Mouse (Mus musculus) G1E (cell line): ENCODE data around the gene Bfsp2.

ENCODE experiments used
- CTCF ChIP-seq: IDR thresholded peaks from 2 replicates; pipeline ENCODE4 v1.5.1; 2012; ENCODE audit warnings: low read depth, low read length, inconsistent platforms, mixed read lengths
- GATA1 ChIP-seq: IDR thresholded peaks from 2 replicates; pipeline ENCODE4 v1.6.1; 2012; ENCODE audit warnings: borderline replicate concordance, low read length, inconsistent platforms, mixed read lengths
- TAL1 ChIP-seq: conservative IDR thresholded peaks from 2 replicates; pipeline ENCODE4 v1.6.1; 2012; ENCODE audit warnings: low read depth, low read length, inconsistent platforms, mixed read lengths

DNA sequence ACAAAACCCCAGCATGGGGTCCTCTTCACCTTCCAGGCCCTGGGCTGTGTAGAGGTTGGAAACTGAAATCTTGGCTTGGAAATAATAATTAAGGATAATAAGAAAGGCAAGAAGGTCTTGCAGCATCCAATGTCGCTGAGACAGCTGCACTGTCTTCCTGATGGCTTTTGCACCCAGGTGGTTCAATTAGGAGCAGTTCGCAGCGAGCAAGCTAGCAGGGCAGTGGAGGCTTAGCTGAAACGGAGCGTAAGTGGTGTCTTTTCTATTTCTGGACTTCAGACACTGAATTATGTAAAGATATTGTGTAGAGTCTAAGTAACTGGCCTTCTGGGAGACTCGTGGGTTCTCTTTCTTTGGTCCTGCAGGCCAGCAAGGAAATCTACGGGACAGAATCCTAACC lies 56.8 kb downstream of the Bfsp2 start:
- TF ChIP-seq CTCF = no peak
- no peak for TF ChIP-seq GATA1
- no peak for TF ChIP-seq TAL1
